Mouse (Mus musculus) E14TG2a.4 (cell line): ENCODE data around the gene Tspan9.

Experiments
- CTCF ChIP-seq: conservative IDR thresholded peaks from 2 replicates; pipeline ENCODE4 v1.5.1; 2014; ENCODE audit warnings: low read length
- NANOG ChIP-seq: IDR thresholded peaks from 2 replicates; pipeline ENCODE4 v1.6.1; 2014; ENCODE audit warnings: borderline replicate concordance, low read length, mixed read lengths

- TF ChIP-seq CTCF = no peak
- TF ChIP-seq NANOG = no peak
These were observed 225.7 kb downstream of the Tspan9 start for GRCm38 (mm10) chr6:127917712-127918111.
